Mouse (Mus musculus): ENCODE measurements around the gene Armc7. TPM values are rescaled to one million over a fixed set of nuclear protein-coding genes. Genes with fewer than 3 reads are reported as not detected.

The Armc7 gene
- polyA plus RNA-seq, 1 experiment from 2014 or later = 7.7 TPM

- no peak for ATAC-seq (ENCODE audit: insufficient number of reproducible peaks, low FRiP score, low TSS enrichment, low read depth)
- WGBS = 19% methylated on average over 8 of the region's 8 CpGs
- no peak overlapping the region for H3K4me2 ChIP-seq (ENCODE audit: low read depth, severe bottlenecking)
These were observed 14.5 kb upstream of the Armc7 start for GRCm38 (mm10) chr11:115460976-115461375.

GRCm38 (mm10) chr11:115461846-115462242, 13.6 kb upstream of the Armc7 start:
- Histone ChIP-seq H3K27me3 (ENCODE audit: control insufficient read depth, insufficient read depth, low read length) (no peaks in the 10 kb centered on the region), H3K4me2 (ENCODE audit: low read depth, severe bottlenecking) (no peak overlapping the region), H3K4me1 (ENCODE audit: control insufficient read depth, insufficient read depth, low read length) (0 out of 2 replicates have a peak, but pooled peaks cover 2% of the 10 kb centered on the region), H3K4me3 (ENCODE audit: low read depth, low read length) (no peak overlapping the region), H3K27ac (replicated peaks; ENCODE audit: low read depth, low read length) (no peak overlapping the region), H3K9ac (ENCODE audit: low read length) (no peak overlapping the region), H3K9me3 (ENCODE audit: control insufficient read depth, low read length) (no peaks in the 10 kb centered on the region), H3K36me3 (ENCODE audit: control insufficient read depth, insufficient read depth, low read length) (no peaks in the 10 kb centered on the region; the same call in 1 of the 2 replicates)
- WGBS = 71% methylated on average over 5 of the region's 5 CpGs
- no peak for DNase-seq (ENCODE audit: low spot score)
- ATAC-seq (ENCODE audit: insufficient number of reproducible peaks, low FRiP score, low TSS enrichment, low read depth) = no peak

More at GRCm38 (mm10) chr11:115460976-115461375, 14.5 kb upstream of the Armc7 start:
- H3K9ac ChIP-seq (ENCODE audit: low read length) = no peak overlapping the region
- no peak overlapping the region for H3K4me3 ChIP-seq (ENCODE audit: low read depth, low read length)
- H3K36me3 ChIP-seq (ENCODE audit: control insufficient read depth, insufficient read depth, low read length) = no peaks in the 10 kb centered on the region; the same call in 1 of the 2 replicates
- no peaks in the 10 kb centered on the region for H3K9me3 ChIP-seq (ENCODE audit: control insufficient read depth, low read length)
- H3K27ac ChIP-seq (replicated peaks; ENCODE audit: low read depth, low read length) = no peak overlapping the region
- no peaks in the 10 kb centered on the region for H3K27me3 ChIP-seq (ENCODE audit: control insufficient read depth, insufficient read depth, low read length)
- 0 out of 2 replicates have a peak, but pooled peaks cover 2% of the 10 kb centered on the region for H3K4me1 ChIP-seq (ENCODE audit: control insufficient read depth, insufficient read depth, low read length)
- no peak for DNase-seq (ENCODE audit: low spot score)

GRCm38 (mm10) chr11:115462243-115462891, 13.1 kb upstream of the Armc7 start, which contains the start of gene Slc16a5:
Gene Slc16a5, plus strand, starts transcription at chr11:115462474.
- Histone ChIP-seq H3K9me3 (ENCODE audit: control insufficient read depth, low read length) (no peaks in the 10 kb centered on the region), H3K27me3 (ENCODE audit: control insufficient read depth, insufficient read depth, low read length) (no peaks in the 10 kb centered on the region), H3K4me3 (ENCODE audit: low read depth, low read length) (no peak within 1 kb of the TSS), H3K4me2 (ENCODE audit: low read depth, severe bottlenecking) (no peak within 1 kb of the TSS), H3K4me1 (ENCODE audit: control insufficient read depth, insufficient read depth, low read length) (0 out of 2 replicates have a peak, but pooled peaks cover 2% of the 10 kb centered on the region), H3K27ac (replicated peaks; ENCODE audit: low read depth, low read length) (no peak within 1 kb of the TSS), H3K36me3 (ENCODE audit: control insufficient read depth, insufficient read depth, low read length) (no peaks in the 10 kb centered on the region; the same call in 1 of the 2 replicates), H3K9ac (ENCODE audit: low read length) (no peak within 1 kb of the TSS)
- ATAC-seq (ENCODE audit: insufficient number of reproducible peaks, low FRiP score, low TSS enrichment, low read depth) = no peak
- no peak for DNase-seq (ENCODE audit: low spot score)
- WGBS = 71% methylated on average over 16 of the region's 16 CpGs

- Histone ChIP-seq H3K9ac (ENCODE audit: low read length) (no peak overlapping the region), H3K9me3 (ENCODE audit: control insufficient read depth, low read length) (no peaks in the 10 kb centered on the region), H3K27me3 (ENCODE audit: control insufficient read depth, insufficient read depth, low read length) (no peaks in the 10 kb centered on the region), H3K36me3 (ENCODE audit: control insufficient read depth, insufficient read depth, low read length) (no peaks in the 10 kb centered on the region; the same call in 1 of the 2 replicates), H3K4me3 (ENCODE audit: low read depth, low read length) (no peak overlapping the region), H3K4me2 (ENCODE audit: low read depth, severe bottlenecking) (no peak overlapping the region), H3K4me1 (ENCODE audit: control insufficient read depth, insufficient read depth, low read length) (0 out of 2 replicates have a peak, but pooled peaks cover 4% of the 10 kb centered on the region), H3K27ac (replicated peaks; ENCODE audit: low read depth, low read length) (no peak overlapping the region)
- WGBS = 62% methylated on average over 11 of the region's 11 CpGs
- ATAC-seq (ENCODE audit: insufficient number of reproducible peaks, low FRiP score, low TSS enrichment, low read depth) (no peak), DNase-seq (ENCODE audit: low spot score) (no peak)
These were observed 12.1 kb upstream of the Armc7 start for GRCm38 (mm10) chr11:115463397-115463796.

- H3K4me3 ChIP-seq (ENCODE audit: low read depth, low read length) = no peak overlapping the region
- H3K4me1 ChIP-seq (ENCODE audit: control insufficient read depth, insufficient read depth, low read length) = 0 out of 2 replicates have a peak, but pooled peaks cover 4% of the 10 kb centered on the region
- no peaks in the 10 kb centered on the region; the same call in 1 of the 2 replicates for H3K36me3 ChIP-seq (ENCODE audit: control insufficient read depth, insufficient read depth, low read length)
- 88% methylated on average over 8 of the region's 8 CpGs for WGBS
- ATAC-seq (ENCODE audit: insufficient number of reproducible peaks, low FRiP score, low TSS enrichment, low read depth) (no peak), DNase-seq (ENCODE audit: low spot score) (no peak)
- no peak overlapping the region for H3K4me2 ChIP-seq (ENCODE audit: low read depth, severe bottlenecking)
- no peaks in the 10 kb centered on the region for H3K27me3 ChIP-seq (ENCODE audit: control insufficient read depth, insufficient read depth, low read length)
- no peak overlapping the region for H3K27ac ChIP-seq (replicated peaks; ENCODE audit: low read depth, low read length)
- no peaks in the 10 kb centered on the region for H3K9me3 ChIP-seq (ENCODE audit: control insufficient read depth, low read length)
- no peak overlapping the region for H3K9ac ChIP-seq (ENCODE audit: low read length)
These were observed 10.6 kb upstream of the Armc7 start for GRCm38 (mm10) chr11:115464851-115465250.

- Histone ChIP-seq H3K9ac (ENCODE audit: low read length) (no peak overlapping the region), H3K27ac (replicated peaks; ENCODE audit: low read depth, low read length) (no peak overlapping the region), H3K4me3 (ENCODE audit: low read depth, low read length) (no peak overlapping the region), H3K4me2 (ENCODE audit: low read depth, severe bottlenecking) (no peak overlapping the region), H3K9me3 (ENCODE audit: control insufficient read depth, low read length) (no peaks in the 10 kb centered on the region), H3K4me1 (ENCODE audit: control insufficient read depth, insufficient read depth, low read length) (0 out of 2 replicates have a peak, but pooled peaks cover 4% of the 10 kb centered on the region), H3K36me3 (ENCODE audit: control insufficient read depth, insufficient read depth, low read length) (no peaks in the 10 kb centered on the region; the same call in 1 of the 2 replicates), H3K27me3 (ENCODE audit: control insufficient read depth, insufficient read depth, low read length) (no peaks in the 10 kb centered on the region)
- ATAC-seq (ENCODE audit: insufficient number of reproducible peaks, low FRiP score, low TSS enrichment, low read depth) = peak; percentile 57; the same call in 1 of the 2 replicates
- peak; percentile 42 for DNase-seq (ENCODE audit: low spot score)
- WGBS = 2% methylated on average over 4 of the region's 4 CpGs
These were observed 8.2 kb upstream of the Armc7 start for GRCm38 (mm10) chr11:115467217-115467618.

GRCm38 (mm10) chr11:115472183-115472582, 3.3 kb upstream of the Armc7 start:
- H3K4me2 ChIP-seq (ENCODE audit: low read depth, severe bottlenecking) = no peak overlapping the region
- 91% methylated on average over 7 of the region's 7 CpGs for WGBS
- peaks cover 12% of the 10 kb centered on the region for H3K4me1 ChIP-seq (ENCODE audit: control insufficient read depth, insufficient read depth, low read length)
- no peaks in the 10 kb centered on the region for H3K27me3 ChIP-seq (ENCODE audit: control insufficient read depth, insufficient read depth, low read length)
- no peak overlapping the region for H3K27ac ChIP-seq (replicated peaks; ENCODE audit: low read depth, low read length)
- H3K36me3 ChIP-seq (ENCODE audit: control insufficient read depth, insufficient read depth, low read length) = no peaks in the 10 kb centered on the region
- ATAC-seq (ENCODE audit: insufficient number of reproducible peaks, low FRiP score, low TSS enrichment, low read depth) (no peak), DNase-seq (ENCODE audit: low spot score) (no peak)
- H3K9ac ChIP-seq (ENCODE audit: low read length) = no peak overlapping the region
- no peak overlapping the region for H3K4me3 ChIP-seq (ENCODE audit: low read depth, low read length)
- no peaks in the 10 kb centered on the region for H3K9me3 ChIP-seq (ENCODE audit: control insufficient read depth, low read length)

DNA sequence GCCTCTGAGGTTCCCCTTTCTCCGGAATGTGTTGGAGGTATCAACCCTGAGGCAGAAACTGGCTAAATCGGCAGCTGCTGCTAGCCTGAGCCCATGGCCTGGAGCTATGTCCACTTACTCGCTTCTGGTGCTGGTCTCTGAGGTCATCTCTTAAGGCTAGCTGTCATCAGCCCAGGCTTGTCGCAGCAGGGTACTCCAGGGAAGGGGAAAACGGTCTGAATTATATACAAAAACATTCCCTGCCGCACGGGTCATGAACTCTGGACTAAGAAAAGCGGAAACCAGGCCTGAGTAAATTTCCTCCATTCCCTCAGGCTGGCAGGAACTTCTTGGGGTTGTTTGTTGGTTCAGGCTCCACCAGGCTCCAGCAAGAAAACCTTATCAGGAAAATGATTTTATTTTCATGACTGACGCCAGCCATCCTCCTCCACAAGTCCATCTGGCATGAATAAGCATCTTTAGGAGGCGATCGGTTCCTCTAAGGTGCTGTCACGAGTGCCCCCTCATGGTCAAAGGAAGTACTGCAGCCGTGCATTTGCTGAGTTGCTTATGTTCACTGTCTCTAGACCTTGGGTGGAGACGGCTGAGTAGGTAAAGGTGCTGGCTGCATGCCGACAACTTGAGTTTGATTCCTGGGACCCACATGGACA, 1.7 kb upstream of the Armc7 start:
- ATAC-seq (ENCODE audit: insufficient number of reproducible peaks, low FRiP score, low TSS enrichment, low read depth) (no peak), DNase-seq (ENCODE audit: low spot score) (peak; percentile 98)
- H3K9ac ChIP-seq (ENCODE audit: low read length) = peak overlapping the region; percentile 17; the same call in 1 of the 2 replicates
- no peaks in the 10 kb centered on the region for H3K36me3 ChIP-seq (ENCODE audit: control insufficient read depth, insufficient read depth, low read length)
- H3K4me3 ChIP-seq (ENCODE audit: low read depth, low read length) = no peak overlapping the region; the same call in 1 of the 2 replicates
- peak overlapping the region; percentile 56; the same call in 1 of the 2 replicates for H3K27ac ChIP-seq (replicated peaks; ENCODE audit: low read depth, low read length)
- WGBS = 10% methylated on average over 15 of the region's 15 CpGs
- H3K4me2 ChIP-seq (ENCODE audit: low read depth, severe bottlenecking) = peak overlapping the region; percentile 32
- H3K9me3 ChIP-seq (ENCODE audit: control insufficient read depth, low read length) = no peaks in the 10 kb centered on the region
- H3K27me3 ChIP-seq (ENCODE audit: control insufficient read depth, insufficient read depth, low read length) = no peaks in the 10 kb centered on the region
- peaks cover 8% of the 10 kb centered on the region for H3K4me1 ChIP-seq (ENCODE audit: control insufficient read depth, insufficient read depth, low read length)
